Mouse (Mus musculus) frontal cortex, postnatal 14 days (tissue): ENCODE measurements at regions not wholly inside any gene's neighbourhood (a gene's known extent, or its start where the extent isn't known, plus 50 kb on each side); places are given as distances from the start of the nearest gene placed in this dataset.

Experiments
- DNase-seq, 2 experiments: peaks; one replicate each; pipeline ENCODE4 v3.0.0; 2022; ENCODE audit warnings: low spot score in 2 of 2

- DNase-seq, result no peak
Measured at GRCm38 (mm10) chr5:148454200-148454599, 54.5 kb upstream of the Slc7a1 start.

GRCm38 (mm10) chr5:148453776-148454175, 54.1 kb upstream of the Slc7a1 start:
- DNase-seq, result peak; percentile 36 to 43

GRCm38 (mm10) chr5:148452909-148453632, 53.4 kb upstream of the Slc7a1 start:
- no peak for DNase-seq

- peak in 1 of 2 experiments; percentile 46 for DNase-seq
Measured at GRCm38 (mm10) chr5:148451811-148452210, 52.1 kb upstream of the Slc7a1 start.

GRCm38 (mm10) chr5:148450924-148451323, 51.2 kb upstream of the Slc7a1 start:
- peak; percentile 23 to 40 for DNase-seq
